ENCODE assay signal across 22 mouse cellular contexts in the genomic region with DNA sequence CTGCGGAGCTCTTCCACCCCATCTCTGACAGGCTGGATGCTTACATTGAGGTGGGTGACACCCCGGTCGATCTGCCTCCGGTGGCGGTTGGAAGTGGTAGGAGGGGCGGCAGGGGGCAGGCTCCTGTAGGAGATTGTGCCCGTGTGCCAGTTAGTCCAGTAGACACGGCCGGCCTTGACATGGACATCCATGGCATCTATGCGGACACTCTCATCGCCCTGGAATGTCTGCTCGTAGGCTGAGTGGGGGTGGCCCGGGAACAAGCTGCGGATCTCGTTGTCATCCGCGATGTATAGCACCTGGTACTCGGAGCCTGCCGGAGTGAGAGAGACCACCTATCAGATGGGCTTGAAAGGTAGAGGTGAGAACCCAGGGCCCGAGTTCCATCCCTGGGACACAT. TPM values are rescaled to one million over a fixed set of nuclear protein-coding genes. Genes with fewer than 3 reads are reported as not detected.
DNase-seq lines count a peak whose midpoint lies in the region.
"Had no signal": no experiment of that assay in that cellular context is flagged by ENCODE, and none has a peak within 500 bp of the region (broad histone marks: within the 10 kb centered on the region; RNA-seq: fewer than 3 reads in every experiment).

No protein-coding gene starts in this region.

- peak; percentile 59 to 65 for DNase-seq in adrenal gland, adult (ENCODE audit: inconsistent age in 2 of 2, low spot score in 1 of 2)
- DNase-seq in adrenal gland, postnatal 25 days: no peak
- peak; percentile 46 for DNase-seq in adrenal gland, adult 2 months
- DNase-seq in adrenal gland, adult 8-10 months: no peak
- peak; percentile 53 for DNase-seq in adrenal gland, postnatal 14 days
- no peak for DNase-seq in adrenal gland, postnatal 10 days
- peak; percentile 42 to 55 for DNase-seq in adrenal gland, postnatal 36 days
- DNase-seq in adrenal gland, adult 18-20 months (ENCODE audit: low spot score in 2 of 2): no peak
- DNase-seq: B cell, adult 2 months; cerebellum, adult 11 months; cerebellum, adult 11-12 months; cerebellum, adult 18-20 months; cerebellum, adult 2 months; cerebellum, adult 8-10 months; cerebellum, adult 9-10 months; cerebellum, adult 9-11 months; cerebellum, postnatal 10 days; cerebellum, postnatal 14 days; cerebellum, postnatal 25 days had no signal

RNA-seq across cellular contexts. Expression of gene Nxph4, which starts 10.0 kb away (rescaled TPM):
- 8.3 and 10.0 TPM in 2 replicates for total RNA-seq in adrenal gland, postnatal 25 days (2021)
- 10 to 100 TPM in 1 of 2 experiments, 1 to 10 TPM in 1; 5.0 to 11.7 TPM for total RNA-seq in adrenal gland, adult 2 months (2021)
- 7.4 and 7.8 TPM in 2 replicates for polyA plus RNA-seq in adrenal gland, adult 2 months (2012; rRNA removed)
- total RNA-seq in adrenal gland, adult 8-10 months (2022): 10 to 100 TPM in 3 of 4 experiments, 1 to 10 TPM in 1; 8.3 to 16.8 (median 13.2) TPM
- total RNA-seq in adrenal gland, postnatal 14 days (2021): 7.4 and 8.0 TPM in 2 replicates
- total RNA-seq in adrenal gland, postnatal 10 days (2021): 1 to 10 TPM; 5.3 TPM
- total RNA-seq in adrenal gland, postnatal 36 days (2021): 1 to 10 TPM; 5.0 to 6.3 TPM
- total RNA-seq in adrenal gland, adult 18-20 months (2021): 10 to 100 TPM in 1 of 2 experiments, 1 to 10 TPM in 1; 6.9 to 12.6 TPM
- total RNA-seq: MEL had no signal
- polyA plus RNA-seq: activated CD4-positive, CD25-positive, alpha-beta regulatory T cell, adult 4 months; CD4-positive, CD25-positive, alpha-beta regulatory T cell, adult 4 months had no signal

RNA-seq across cellular contexts. Expression of gene Shmt2, which starts 22.1 kb away (rescaled TPM):
- total RNA-seq in adrenal gland, postnatal 25 days (2021): 56.3 and 61.1 TPM in 2 replicates
- total RNA-seq in adrenal gland, adult 2 months (2021): 10 to 100 TPM; 43.3 to 48.8 TPM
- 84.2 and 106 TPM in 2 replicates for polyA plus RNA-seq in adrenal gland, adult 2 months (2012; rRNA removed)
- 10 to 100 TPM; 45.3 to 56.0 (median 49.8) TPM for total RNA-seq in adrenal gland, adult 8-10 months (2022)
- total RNA-seq in adrenal gland, postnatal 14 days (2021): 50.9 and 57.3 TPM in 2 replicates
- total RNA-seq in adrenal gland, postnatal 10 days (2021): 10 to 100 TPM; 56.1 to 57.7 TPM
- 10 to 100 TPM; 46.8 to 47.1 TPM for total RNA-seq in adrenal gland, postnatal 36 days (2021)
- 10 to 100 TPM; 38.6 to 46.5 TPM for total RNA-seq in adrenal gland, adult 18-20 months (2021)

RNA-seq across cellular contexts. Expression of gene Ndufa4l2, which starts 29.6 kb away (rescaled TPM):
- total RNA-seq in adrenal gland, postnatal 25 days (2021): 43.2 and 50.0 TPM in 2 replicates
- 10 to 100 TPM; 45.8 to 53.5 TPM for total RNA-seq in adrenal gland, adult 2 months (2021)
- polyA plus RNA-seq in adrenal gland, adult 2 months (2012; rRNA removed): 86.0 and 107 TPM in 2 replicates
- total RNA-seq in adrenal gland, adult 8-10 months (2022): 10 to 100 TPM; 42.4 to 64.4 (median 50.7) TPM
- total RNA-seq in adrenal gland, postnatal 14 days (2021): 53.5 and 55.7 TPM in 2 replicates
- 10 to 100 TPM; 49.3 to 56.4 TPM for total RNA-seq in adrenal gland, postnatal 10 days (2021)
- 10 to 100 TPM; 29.7 to 45.6 TPM for total RNA-seq in adrenal gland, postnatal 36 days (2021)
- 10 to 100 TPM; 36.0 to 55.3 TPM for total RNA-seq in adrenal gland, adult 18-20 months (2021)
- polyA plus RNA-seq: activated CD4-positive, CD25-positive, alpha-beta regulatory T cell, adult 4 months; CD4-positive, CD25-positive, alpha-beta regulatory T cell, adult 4 months had no signal

RNA-seq across cellular contexts. Expression of gene Stac3, which starts 42.9 kb away (rescaled TPM):
- 2.8 and 4.9 TPM in 2 replicates for total RNA-seq in adrenal gland, postnatal 25 days (2021)
- 1 to 10 TPM in 1 of 2 experiments, under 1 TPM in 1; 0.93 to 1.8 TPM for total RNA-seq in adrenal gland, adult 2 months (2021)
- 1.5 and 2.5 TPM in 2 replicates for polyA plus RNA-seq in adrenal gland, adult 2 months (2012; rRNA removed)
- 1 to 10 TPM in 3 of 4 experiments, under 1 TPM in 1; 0.87 to 4.6 (median 3.7) TPM for total RNA-seq in adrenal gland, adult 8-10 months (2022)
- total RNA-seq in adrenal gland, postnatal 14 days (2021): 1.7 and 2.7 TPM in 2 replicates
- total RNA-seq in adrenal gland, postnatal 10 days (2021): 10 to 100 TPM in 1 of 2 experiments, 1 to 10 TPM in 1; 5.2 to 16.9 TPM
- 1 to 10 TPM; 2.2 to 3.4 TPM for total RNA-seq in adrenal gland, postnatal 36 days (2021)
- 1 to 10 TPM; 1.1 to 1.9 TPM for total RNA-seq in adrenal gland, adult 18-20 months (2021)
- total RNA-seq: MEL had no signal

Comparison
In these comparisons a context has a peak if more than half of its experiments do, and no peak if none do; other contexts are left out.
1. DNase-seq: peak in adrenal gland, adult (2 of 2), adrenal gland, adult 2 months (single experiment), adrenal gland, postnatal 14 days (single experiment) and adrenal gland, postnatal 36 days (2 of 2); none in adrenal gland, postnatal 25 days (single experiment), adrenal gland, adult 8-10 months (single experiment), adrenal gland, postnatal 10 days (single experiment) and adrenal gland, adult 18-20 months (0 of 2).